Mouse (Mus musculus): ENCODE results near the gene Tmem8b. TPM values are rescaled to one million over a fixed set of nuclear protein-coding genes. Genes with fewer than 3 reads are reported as not detected.

Gene Tmem8b
- polyA plus RNA-seq (2015; fragmentation: Nextera tagmentation; extraction: Ambion mirVana): 0.29 and 0.33 TPM in 2 replicates

DNA sequence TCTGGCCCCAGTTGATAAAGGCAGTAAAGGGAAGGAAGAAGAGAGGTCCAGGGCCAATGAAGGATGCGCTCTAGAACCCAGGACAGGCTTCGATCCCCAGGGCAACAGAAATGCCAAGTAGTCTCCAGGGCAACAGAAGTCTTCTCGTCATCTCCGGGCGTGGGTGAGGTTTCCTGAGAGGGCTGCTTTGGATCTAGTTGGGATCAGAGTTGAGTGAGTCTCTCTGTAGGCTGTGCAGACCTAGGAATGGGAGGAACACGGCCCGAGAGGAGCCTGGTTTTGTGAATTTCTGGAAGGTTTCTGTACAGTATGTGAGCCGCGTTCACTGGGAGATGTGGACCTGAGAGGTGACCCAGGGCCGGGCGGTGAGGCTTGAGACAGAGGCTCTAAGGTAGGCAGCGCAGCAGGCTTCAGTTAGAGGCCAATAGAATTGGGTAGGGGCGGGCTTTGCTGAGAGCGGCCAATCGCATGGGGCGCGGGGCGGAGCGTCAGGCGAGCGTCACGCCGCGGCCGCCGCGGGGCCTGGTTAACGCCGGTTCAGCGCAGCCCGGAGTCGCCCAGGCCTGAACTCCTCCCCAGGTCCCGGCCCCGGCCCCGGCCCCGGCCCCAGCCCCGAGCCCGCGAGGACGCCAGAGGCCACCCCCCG, at the start of gene Tmem8b, which contains the start of gene Fam221b:
TSS of gene Tmem8b (plus strand) at position 190 of the 646 bp plus-strand sequence.
TSS of gene Fam221b (minus strand) at position 364 of the 646 bp plus-strand sequence.
- H3K4me3 ChIP-seq (ENCODE audit: low read depth, low read length): peak within 1 kb of the TSS; percentile 79
- H3K4me1 ChIP-seq (ENCODE audit: insufficient read depth): peaks cover 10% of the 10 kb centered on the region
- no peak for TF ChIP-seq EP300 (IDR thresholded peaks at IDR 0.05; ENCODE audit: low read depth)
- TF ChIP-seq CTCF (IDR thresholded peaks at IDR 0.05; ENCODE audit: low read depth): no peak
- peak within 1 kb of the TSS; percentile 69 for H3K9ac ChIP-seq (replicated peaks)
- H3K36me3 ChIP-seq (replicated peaks; ENCODE audit: insufficient read depth, low read length): no peaks in the 10 kb centered on the region
- DNase-seq (peak; percentile 91), ATAC-seq (peak; percentile 97)
- H3K4me2 ChIP-seq (ENCODE audit: low read depth, low read length): peak within 1 kb of the TSS; percentile 87
- no peak within 1 kb of the TSS for H3K27ac ChIP-seq (ENCODE audit: low read depth)
- WGBS (ENCODE audit: insufficient replicate concordance): 2% methylated on average over 29 of the region's 41 CpGs
- H3K9me3 ChIP-seq (ENCODE audit: low read length): no peaks in the 10 kb centered on the region
- peaks cover 25% of the 10 kb centered on the region; the same call in 1 of the 2 replicates for H3K27me3 ChIP-seq (ENCODE audit: insufficient read depth, low read length)

DNA sequence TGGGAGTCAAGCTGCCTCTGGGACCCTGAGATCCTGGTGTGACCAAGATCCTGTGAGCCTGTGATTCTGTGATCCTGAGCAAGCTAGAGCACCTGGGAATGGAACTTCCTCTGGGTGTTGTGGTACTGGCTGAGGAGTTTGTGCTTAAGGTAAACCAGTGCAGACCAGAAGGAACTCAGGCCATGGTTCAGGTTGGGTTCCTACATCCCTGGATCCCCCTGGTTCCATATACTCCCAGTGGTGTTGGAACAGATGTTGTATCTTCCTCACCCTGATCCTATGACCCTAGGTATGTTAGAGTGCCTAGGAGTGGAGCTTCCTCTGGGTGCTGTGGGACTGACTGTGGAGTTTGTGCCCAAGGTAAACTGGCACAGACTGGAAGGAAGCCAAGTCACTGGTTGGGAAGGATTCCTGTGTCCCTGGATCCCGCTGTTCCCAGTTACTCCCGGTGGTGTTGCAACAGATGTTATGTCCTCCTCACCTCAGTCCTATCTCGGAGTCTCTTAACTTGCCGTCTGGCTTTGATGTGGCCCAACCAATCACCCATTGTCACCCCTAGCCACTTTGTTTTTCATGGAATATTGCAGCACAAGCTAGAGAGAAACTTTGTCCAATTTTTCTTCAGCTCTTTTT, 48.5 kb upstream of the Tmem8b start:
- H3K4me2 ChIP-seq (ENCODE audit: low read depth, low read length): no peak overlapping the region
- no peaks in the 10 kb centered on the region for H3K27me3 ChIP-seq (ENCODE audit: insufficient read depth, low read length)
- 80% methylated on average over 4 of the region's 4 CpGs for WGBS (ENCODE audit: insufficient replicate concordance)
- no peak for TF ChIP-seq EP300 (IDR thresholded peaks at IDR 0.05; ENCODE audit: low read depth)
- no peak for TF ChIP-seq CTCF (IDR thresholded peaks at IDR 0.05; ENCODE audit: low read depth)
- H3K4me3 ChIP-seq (ENCODE audit: low read depth, low read length): no peak overlapping the region
- H3K36me3 ChIP-seq (replicated peaks; ENCODE audit: insufficient read depth, low read length): no peaks in the 10 kb centered on the region
- no peaks in the 10 kb centered on the region for H3K4me1 ChIP-seq (ENCODE audit: insufficient read depth)
- no peak overlapping the region for H3K27ac ChIP-seq (ENCODE audit: low read depth)
- H3K9me3 ChIP-seq (ENCODE audit: low read length): peaks cover under 1% of the 10 kb centered on the region
- no peak overlapping the region for H3K9ac ChIP-seq (replicated peaks)
- ATAC-seq: no peak
- peak; percentile 8 for DNase-seq

DNA sequence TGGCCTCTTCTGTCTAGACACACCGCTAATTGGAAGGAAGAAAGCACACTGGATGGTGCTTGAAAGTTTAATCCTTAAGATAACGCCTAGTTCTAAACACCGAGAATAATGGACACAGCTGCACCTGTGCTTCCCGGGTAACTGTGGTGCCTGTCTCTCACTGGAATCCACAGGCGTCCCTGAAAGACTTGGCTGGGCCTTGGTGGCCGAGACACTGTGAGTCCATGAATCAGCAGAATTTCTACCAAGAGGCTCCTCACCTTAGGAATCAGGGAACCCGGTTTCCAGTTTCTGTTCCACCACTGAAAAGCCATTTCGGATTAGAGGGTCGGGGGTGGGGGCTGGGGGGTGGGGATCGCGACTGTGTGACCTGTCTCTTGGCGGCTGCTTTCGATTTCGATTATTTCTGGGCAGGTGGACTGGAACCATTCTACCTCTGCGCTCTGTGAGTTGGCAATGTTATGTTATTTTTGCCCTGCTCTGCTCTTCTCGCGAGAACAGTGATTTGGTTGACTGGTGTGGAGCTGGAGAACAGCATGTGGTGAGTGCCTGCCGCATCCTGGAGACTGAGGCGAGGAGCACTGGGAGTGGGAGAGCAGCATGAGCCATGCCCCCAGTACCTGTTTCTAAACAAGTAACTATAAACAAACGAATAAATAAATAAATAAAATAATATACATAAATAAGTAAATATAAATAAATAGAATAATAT, 39.5 kb upstream of the Tmem8b start:
- peaks cover 4% of the 10 kb centered on the region for H3K9me3 ChIP-seq (ENCODE audit: low read length)
- no peak overlapping the region for H3K9ac ChIP-seq (replicated peaks)
- WGBS (ENCODE audit: insufficient replicate concordance): 56% methylated on average over 20 of the region's 20 CpGs
- DNase-seq: peak; percentile 15
- TF ChIP-seq CTCF (IDR thresholded peaks at IDR 0.05; ENCODE audit: low read depth): no peak
- no peak for TF ChIP-seq EP300 (IDR thresholded peaks at IDR 0.05; ENCODE audit: low read depth)
- no peak overlapping the region for H3K4me3 ChIP-seq (ENCODE audit: low read depth, low read length)
- ATAC-seq: peak; percentile 50
- no peak overlapping the region for H3K27ac ChIP-seq (ENCODE audit: low read depth)
- H3K36me3 ChIP-seq (replicated peaks; ENCODE audit: insufficient read depth, low read length): no peaks in the 10 kb centered on the region
- peaks cover 26% of the 10 kb centered on the region for H3K27me3 ChIP-seq (ENCODE audit: insufficient read depth, low read length)
- H3K4me2 ChIP-seq (ENCODE audit: low read depth, low read length): peak overlapping the region; percentile 31; the same call in 1 of the 2 replicates
- H3K4me1 ChIP-seq (ENCODE audit: insufficient read depth): no peaks in the 10 kb centered on the region

DNA sequence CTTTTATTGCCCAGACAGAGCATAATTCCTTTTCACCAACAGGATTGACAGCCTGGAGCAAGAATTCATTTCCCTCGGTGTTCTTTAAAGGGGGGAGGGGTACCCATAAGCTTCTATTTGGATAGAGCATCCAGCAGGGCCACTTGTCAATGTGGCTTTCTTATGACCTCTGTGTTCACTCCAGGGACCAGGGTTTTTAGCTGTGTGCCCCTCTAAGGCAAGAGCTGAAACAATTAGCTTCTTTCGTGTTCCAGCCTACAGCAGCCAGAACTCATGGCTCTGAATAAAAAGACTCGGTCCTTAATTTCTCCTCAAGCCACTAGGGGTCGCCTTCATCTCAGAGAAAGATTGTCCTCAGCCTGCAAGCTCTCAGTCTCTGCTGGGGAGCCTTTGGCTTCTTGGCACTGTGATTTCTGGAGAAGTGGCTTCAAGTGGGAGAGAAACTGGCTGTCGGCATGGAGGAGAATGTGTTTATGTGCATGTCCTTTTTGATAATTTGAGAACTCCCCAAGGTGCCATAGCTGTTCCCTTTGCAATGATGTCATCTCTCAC, 38.7 kb upstream of the Tmem8b start:
- Histone ChIP-seq H3K36me3 (replicated peaks; ENCODE audit: insufficient read depth, low read length) (no peaks in the 10 kb centered on the region), H3K27ac (ENCODE audit: low read depth) (no peak overlapping the region), H3K9me3 (ENCODE audit: low read length) (peaks cover 4% of the 10 kb centered on the region; the same call in 1 of the 2 replicates), H3K4me3 (ENCODE audit: low read depth, low read length) (no peak overlapping the region), H3K4me1 (ENCODE audit: insufficient read depth) (no peaks in the 10 kb centered on the region), H3K27me3 (ENCODE audit: insufficient read depth, low read length) (peaks cover 26% of the 10 kb centered on the region), H3K4me2 (ENCODE audit: low read depth, low read length) (peak overlapping the region; percentile 46), H3K9ac (replicated peaks) (no peak overlapping the region)
- TF ChIP-seq EP300 (IDR thresholded peaks at IDR 0.05; ENCODE audit: low read depth) (no peak), CTCF (IDR thresholded peaks at IDR 0.05; ENCODE audit: low read depth) (peak; percentile 92)
- WGBS (ENCODE audit: insufficient replicate concordance): 11% methylated on average over 5 of the region's 5 CpGs
- ATAC-seq (peak; percentile 58; the same call in 1 of the 2 replicates), DNase-seq (peak; percentile 75)

DNA sequence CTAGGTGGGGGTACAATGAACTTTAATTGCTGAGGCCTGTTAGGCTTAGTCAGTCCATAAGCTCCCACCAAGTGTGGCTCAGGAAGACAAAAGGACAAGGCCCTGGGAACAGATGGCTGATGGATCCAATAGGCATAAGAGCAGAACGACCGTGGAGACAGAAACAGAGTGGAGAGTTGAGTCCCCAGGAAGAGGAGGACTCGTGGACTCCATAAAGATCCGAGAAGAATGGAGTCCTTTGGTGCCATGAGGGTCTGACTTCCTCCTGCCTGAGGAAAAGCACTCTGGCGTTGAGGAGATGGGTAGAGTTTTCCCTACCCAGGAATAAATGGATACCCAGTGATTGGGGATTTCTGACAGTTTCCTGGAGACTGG, 38.1 kb upstream of the Tmem8b start:
- Histone ChIP-seq H3K9me3 (ENCODE audit: low read length) (no peaks in the 10 kb centered on the region), H3K4me2 (ENCODE audit: low read depth, low read length) (peak overlapping the region; percentile 86; the same call in 1 of the 2 replicates), H3K4me3 (ENCODE audit: low read depth, low read length) (peak overlapping the region; percentile 55), H3K4me1 (ENCODE audit: insufficient read depth) (no peaks in the 10 kb centered on the region), H3K36me3 (replicated peaks; ENCODE audit: insufficient read depth, low read length) (no peaks in the 10 kb centered on the region), H3K27ac (ENCODE audit: low read depth) (no peak overlapping the region), H3K9ac (replicated peaks) (no peak overlapping the region), H3K27me3 (ENCODE audit: insufficient read depth, low read length) (peaks cover 26% of the 10 kb centered on the region)
- 31% methylated on average over 5 of the region's 5 CpGs for WGBS (ENCODE audit: insufficient replicate concordance)
- TF ChIP-seq EP300 (IDR thresholded peaks at IDR 0.05; ENCODE audit: low read depth) (no peak), CTCF (IDR thresholded peaks at IDR 0.05; ENCODE audit: low read depth) (no peak)
- ATAC-seq: no peak
- DNase-seq: no peak
